Mouse (Mus musculus) R1 (cell line): ENCODE results near the gene Snrpb2.

Experiments
- DNase-seq: peaks from one replicate; pipeline ENCODE4 v3.0.0-alpha.2; 2018; ENCODE audit warnings: low read depth, low spot score

Snrpb2 gene

DNA sequence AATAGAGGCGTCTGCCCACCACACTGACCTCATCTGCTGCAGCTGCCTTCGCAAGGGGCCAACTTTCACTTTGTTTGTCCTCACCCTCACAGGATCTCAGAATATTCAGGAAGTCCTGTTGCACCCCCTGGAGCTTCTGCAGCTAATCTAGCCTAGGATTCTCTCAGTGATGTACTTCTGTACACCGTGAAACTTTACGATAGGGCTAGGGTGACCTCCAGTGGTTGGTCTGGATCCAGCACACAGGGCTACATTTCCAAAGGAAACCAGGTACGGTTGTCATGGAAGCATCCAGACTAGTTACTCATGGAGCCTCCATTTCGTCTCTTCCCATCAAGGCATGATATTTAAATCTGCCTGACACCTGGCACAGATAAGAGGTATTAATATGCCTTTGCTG lies 30.9 kb downstream of the Snrpb2 start:
- peak; percentile 77 for DNase-seq

- no peak for DNase-seq
Observed at GRCm38 (mm10) chr2:143094761-143095160, 31.9 kb downstream of the Snrpb2 start.

- DNase-seq = no peak
Observed at GRCm38 (mm10) chr2:143097170-143097569, 34.3 kb downstream of the Snrpb2 start.

GRCm38 (mm10) chr2:143113859-143114258 lies 51.0 kb downstream of the Snrpb2 start:
- DNase-seq = peak; percentile 64

- no peak for DNase-seq
Observed at GRCm38 (mm10) chr2:143114716-143115115, 51.9 kb downstream of the Snrpb2 start.

DNA sequence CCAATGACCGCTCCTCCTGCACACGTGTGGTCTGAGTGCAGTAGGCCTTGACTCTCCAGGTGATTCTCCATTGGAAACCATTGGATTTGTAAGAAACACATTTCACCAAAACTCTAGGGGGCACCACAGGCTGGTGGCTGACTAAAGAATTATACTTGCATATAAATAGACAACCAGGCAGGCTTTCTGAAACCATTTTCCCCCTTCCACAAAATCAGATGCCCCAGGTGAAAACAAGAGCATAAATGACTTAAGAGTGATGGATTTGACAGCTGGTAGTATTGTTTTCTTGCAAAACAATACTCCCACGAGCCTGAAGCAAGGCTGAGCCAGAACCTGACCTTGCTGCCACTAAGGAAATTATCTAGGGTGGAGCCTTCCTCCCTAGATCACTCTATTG lies 54.6 kb downstream of the Snrpb2 start:
- peak; percentile 95 for DNase-seq

DNA sequence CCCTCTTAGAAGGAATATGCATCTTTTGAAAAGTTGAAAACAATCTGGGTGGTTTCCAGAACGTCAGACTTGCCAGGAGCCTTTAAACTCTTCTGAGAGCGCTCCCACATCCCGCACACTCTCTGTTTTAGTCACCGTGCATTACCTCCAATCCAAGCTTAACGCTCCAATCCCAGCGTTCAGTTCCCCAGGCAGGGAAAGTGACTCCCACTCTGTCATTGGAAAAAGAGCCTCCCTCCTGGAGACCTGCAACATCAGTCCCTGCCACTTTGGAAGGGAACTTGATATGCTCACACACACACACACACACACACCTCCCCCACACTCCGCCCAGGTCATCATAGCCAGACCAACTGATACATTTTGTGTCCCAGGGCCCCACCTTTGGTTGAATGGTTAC lies 55.4 kb downstream of the Snrpb2 start:
- peak; percentile 69 for DNase-seq
